Mouse (Mus musculus): ENCODE measurements at regions not wholly inside any gene's neighbourhood (a gene's known extent, or its start where the extent isn't known, plus 50 kb on each side); places are given as distances from the start of the nearest gene placed in this dataset.

DNA sequence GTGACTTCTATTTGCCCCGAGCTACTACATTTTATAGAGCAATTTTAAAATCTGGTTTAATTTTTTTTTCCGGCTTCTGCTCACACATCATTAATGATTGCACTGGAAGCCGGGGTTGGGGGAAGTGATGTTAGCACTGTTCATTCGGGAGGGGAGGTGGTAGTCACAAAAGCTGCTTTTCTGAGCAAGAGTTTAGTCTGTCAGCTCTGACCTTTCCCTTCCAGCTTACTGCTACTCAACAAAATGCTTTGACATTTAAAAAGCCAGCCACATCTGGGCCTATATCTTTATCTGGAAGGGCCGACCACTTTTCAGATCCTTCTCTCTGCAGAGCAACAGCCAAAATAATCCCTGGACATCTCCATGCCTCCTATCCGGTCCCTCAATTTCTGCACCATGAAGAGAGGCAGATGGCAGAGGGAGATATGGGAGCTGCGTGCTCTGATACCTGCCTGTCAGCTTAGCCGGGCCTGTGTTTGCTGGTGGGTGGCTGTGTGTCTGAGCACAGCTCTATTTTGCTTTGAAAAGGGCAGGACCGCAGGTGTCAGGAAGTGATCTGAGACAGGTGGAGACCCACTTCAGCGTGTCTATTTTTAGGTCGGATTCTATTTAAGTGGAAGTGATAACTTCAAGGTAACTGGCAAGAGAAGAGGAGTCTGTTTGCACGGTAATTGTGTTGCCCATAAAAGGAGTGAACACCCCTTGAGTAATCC is 63.1 kb downstream of the Kcnf1 start:
- Histone ChIP-seq H3K27me3 (ENCODE audit: low read depth, poor library complexity, severe bottlenecking) (no peaks in the 10 kb centered on the region), H3K9me3 (replicated peaks) (no peaks in the 10 kb centered on the region), H3K4me1 (no peaks in the 10 kb centered on the region), H3K27ac (replicated peaks) (no peak overlapping the region), H3K4me3 (no peak overlapping the region), H3K36me3 (no peaks in the 10 kb centered on the region)
- 83% methylated on average over 12 of the region's 12 CpGs for WGBS
- DNase-seq (ENCODE audit: low spot score): no peak

DNA sequence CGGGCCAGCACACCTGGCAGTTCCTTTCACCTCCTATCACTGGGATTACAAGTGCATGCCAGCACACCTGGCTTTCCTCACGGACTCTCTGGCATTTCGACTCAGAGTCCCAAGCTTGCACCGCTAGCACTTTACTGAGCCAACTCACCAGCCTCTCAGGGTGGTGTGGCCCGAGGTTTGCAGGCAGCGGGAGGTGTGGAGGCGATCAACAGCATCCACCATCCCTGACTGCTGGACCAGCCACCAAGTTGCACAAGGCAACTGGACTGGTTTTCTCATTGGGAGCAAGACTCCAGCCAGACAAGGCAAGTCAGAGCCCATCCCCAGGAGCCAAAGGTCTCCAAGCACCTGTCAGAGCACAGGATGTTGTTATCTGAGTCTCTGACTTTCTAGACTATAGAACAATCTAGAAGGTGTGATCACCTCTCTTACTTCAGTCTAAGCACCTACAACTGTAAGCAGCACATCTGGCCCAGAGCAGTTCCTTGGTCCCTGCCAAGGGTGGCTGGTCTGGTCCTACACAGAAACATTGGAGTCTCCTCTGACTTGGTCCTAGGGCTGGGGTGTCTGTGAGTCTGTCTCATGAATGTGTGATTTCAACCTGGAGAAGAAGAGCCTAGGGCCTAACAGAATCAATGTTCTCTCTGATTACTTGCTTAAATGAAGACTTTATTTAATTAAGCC is 63.8 kb downstream of the Kcnf1 start:
- no peak overlapping the region for H3K27ac ChIP-seq (replicated peaks)
- H3K4me1 ChIP-seq: no peaks in the 10 kb centered on the region
- H3K9me3 ChIP-seq (replicated peaks): no peaks in the 10 kb centered on the region
- no peak overlapping the region for H3K4me3 ChIP-seq
- WGBS: 90% methylated on average over 7 of the region's 7 CpGs
- no peaks in the 10 kb centered on the region for H3K36me3 ChIP-seq
- H3K27me3 ChIP-seq (ENCODE audit: low read depth, poor library complexity, severe bottlenecking): no peaks in the 10 kb centered on the region
- DNase-seq (ENCODE audit: low spot score): no peak

DNA sequence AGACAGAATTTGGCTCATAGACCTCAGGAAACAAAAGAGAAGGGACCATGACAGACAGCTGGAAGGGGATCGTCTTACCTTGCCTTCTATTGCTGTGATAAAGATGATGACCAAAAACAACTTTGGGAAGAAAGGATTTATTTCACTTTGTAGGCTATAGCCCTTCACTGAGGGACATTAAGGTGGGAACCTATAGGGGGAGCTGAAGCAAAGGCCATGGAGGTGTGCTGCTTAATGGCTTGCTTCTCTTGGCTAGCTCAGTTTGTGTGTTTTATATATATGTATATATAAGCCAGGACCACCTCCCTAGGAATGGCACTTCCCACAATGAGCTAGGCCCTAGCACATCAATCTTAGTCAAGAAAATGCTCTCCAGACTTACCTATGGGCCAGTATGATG is 70.5 kb downstream of the Kcnf1 start:
- Histone ChIP-seq H3K4me1 (no peaks in the 10 kb centered on the region), H3K27me3 (ENCODE audit: low read depth, poor library complexity, severe bottlenecking) (no peaks in the 10 kb centered on the region), H3K36me3 (no peaks in the 10 kb centered on the region), H3K4me3 (no peak overlapping the region), H3K27ac (replicated peaks) (no peak overlapping the region), H3K9me3 (replicated peaks) (no peaks in the 10 kb centered on the region)
- no peak for DNase-seq (ENCODE audit: low spot score)
- 90% methylated on average over 1 of the region's 1 CpGs for WGBS

DNA sequence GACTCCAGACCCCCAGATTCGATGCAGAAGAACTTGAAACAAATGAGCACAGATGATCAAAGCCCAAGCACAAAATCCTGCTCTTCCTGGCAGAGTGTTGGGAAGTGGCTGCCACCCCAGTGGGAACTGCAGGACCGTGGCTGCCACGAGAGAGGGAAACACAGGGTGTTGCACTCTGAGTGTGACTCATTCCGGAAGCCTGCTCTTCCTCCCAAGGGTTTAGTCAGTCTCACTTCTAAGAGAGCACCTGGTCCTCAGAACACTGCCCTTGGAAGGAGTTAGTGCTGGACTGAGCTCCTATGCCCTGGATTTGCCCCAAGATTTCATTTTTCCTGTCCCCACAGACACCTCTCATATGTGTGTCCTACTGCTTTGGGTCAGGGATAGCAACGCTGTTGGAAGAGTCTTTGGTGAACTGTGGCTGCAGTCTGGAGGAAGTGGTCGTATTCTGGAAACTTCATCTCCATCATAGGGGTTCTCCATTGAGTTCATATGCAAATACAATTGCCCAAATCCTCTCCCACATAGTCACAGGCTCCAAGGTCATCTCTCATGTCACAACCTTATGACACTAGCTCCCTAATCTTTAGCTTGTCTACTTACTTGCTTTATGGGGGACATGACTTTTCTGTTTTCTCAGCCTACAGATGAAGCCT is 71.5 kb downstream of the Kcnf1 start:
- WGBS: 84% methylated on average over 6 of the region's 6 CpGs
- Histone ChIP-seq H3K36me3 (no peaks in the 10 kb centered on the region), H3K4me3 (no peak overlapping the region), H3K27me3 (ENCODE audit: low read depth, poor library complexity, severe bottlenecking) (no peaks in the 10 kb centered on the region), H3K4me1 (no peaks in the 10 kb centered on the region), H3K27ac (replicated peaks) (no peak overlapping the region), H3K9me3 (replicated peaks) (no peaks in the 10 kb centered on the region)
- no peak for DNase-seq (ENCODE audit: low spot score)

DNA sequence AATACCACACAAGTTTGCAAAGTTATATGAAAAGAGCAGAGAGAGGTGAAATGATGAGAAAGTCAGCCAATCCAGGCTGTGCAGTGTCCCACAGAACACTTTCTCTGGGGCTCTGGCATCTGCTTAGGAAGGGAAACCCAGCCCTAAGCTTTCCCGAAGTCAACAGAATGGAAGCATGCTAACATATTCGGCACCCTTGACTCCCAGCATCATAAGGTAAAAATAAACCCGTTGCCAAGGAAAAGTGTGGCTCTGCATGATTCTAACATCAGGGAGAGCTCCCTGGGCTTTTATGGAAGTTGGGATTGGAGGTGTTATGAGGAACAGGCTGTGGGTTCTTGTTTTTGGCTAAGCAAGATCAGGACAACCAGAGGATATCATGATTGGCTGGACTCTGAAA is 74.8 kb downstream of the Kcnf1 start:
- Histone ChIP-seq H3K4me3 (no peak overlapping the region), H3K27me3 (ENCODE audit: low read depth, poor library complexity, severe bottlenecking) (no peaks in the 10 kb centered on the region), H3K9me3 (replicated peaks) (no peaks in the 10 kb centered on the region), H3K27ac (replicated peaks) (no peak overlapping the region), H3K4me1 (peaks cover 5% of the 10 kb centered on the region; the same call in 1 of the 2 replicates), H3K36me3 (no peaks in the 10 kb centered on the region)
- WGBS: 92% methylated on average over 3 of the region's 3 CpGs
- no peak for DNase-seq (ENCODE audit: low spot score)

DNA sequence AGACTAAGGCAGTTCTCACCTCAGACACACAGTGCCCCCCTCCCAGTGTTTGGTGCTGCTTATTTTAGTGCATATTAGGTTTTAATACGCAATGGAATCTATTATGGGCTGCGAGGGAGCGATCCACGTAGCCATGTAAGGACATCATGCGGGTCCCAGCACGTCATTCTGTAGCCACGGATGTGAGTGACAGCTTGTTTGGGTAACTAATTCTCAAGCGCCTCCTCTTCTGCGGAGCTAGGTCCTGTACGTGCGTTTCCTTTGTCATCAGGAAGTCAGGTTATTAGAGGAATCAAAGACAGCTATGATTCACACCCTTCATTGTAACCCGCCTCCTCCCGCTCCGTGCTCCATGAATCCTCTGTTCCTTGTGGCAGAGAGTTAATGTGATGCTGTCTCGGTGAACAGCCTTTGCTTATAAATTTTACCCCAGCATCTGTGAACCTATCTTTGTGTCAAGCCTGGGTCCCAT is 78.9 kb downstream of the Kcnf1 start:
- no peak for DNase-seq (ENCODE audit: low spot score)
- no peak overlapping the region for H3K27ac ChIP-seq (replicated peaks)
- WGBS: 77% methylated on average over 15 of the region's 15 CpGs

DNA sequence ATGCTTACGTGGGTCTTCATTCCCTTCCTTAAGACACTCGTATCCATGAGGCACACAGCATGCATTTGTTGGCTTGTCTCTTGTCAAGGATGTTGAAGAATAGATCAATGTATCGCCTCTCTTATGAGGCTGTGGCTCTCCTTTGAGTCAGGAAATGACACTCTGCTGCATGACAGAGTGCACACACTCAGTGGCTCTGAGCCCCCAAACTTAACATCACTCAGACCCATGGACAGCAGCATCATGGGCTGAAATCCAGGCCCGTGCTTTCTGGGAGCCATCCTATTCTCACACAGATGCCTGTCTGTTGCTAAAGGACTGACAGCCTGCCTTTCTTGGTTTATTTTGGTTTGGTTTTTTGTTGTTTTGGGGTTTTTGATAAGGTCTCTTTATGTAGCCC is 81.9 kb downstream of the Kcnf1 start:
- Histone ChIP-seq H3K36me3 (no peaks in the 10 kb centered on the region), H3K27ac (replicated peaks) (no peak overlapping the region), H3K27me3 (ENCODE audit: low read depth, poor library complexity, severe bottlenecking) (no peaks in the 10 kb centered on the region), H3K9me3 (replicated peaks) (no peaks in the 10 kb centered on the region), H3K4me1 (peaks cover 15% of the 10 kb centered on the region), H3K4me3 (no peak overlapping the region)
- no peak for DNase-seq (ENCODE audit: low spot score)
- 94% methylated on average over 4 of the region's 4 CpGs for WGBS

More for the DNA sequence above, 78.9 kb downstream of the Kcnf1 start:
- no peaks in the 10 kb centered on the region for H3K9me3 ChIP-seq (replicated peaks)
- H3K4me3 ChIP-seq: no peak overlapping the region
- no peaks in the 10 kb centered on the region for H3K27me3 ChIP-seq (ENCODE audit: low read depth, poor library complexity, severe bottlenecking)
- H3K4me1 ChIP-seq: peaks cover 5% of the 10 kb centered on the region; the same call in 1 of the 2 replicates
- H3K36me3 ChIP-seq: no peaks in the 10 kb centered on the region

DNA sequence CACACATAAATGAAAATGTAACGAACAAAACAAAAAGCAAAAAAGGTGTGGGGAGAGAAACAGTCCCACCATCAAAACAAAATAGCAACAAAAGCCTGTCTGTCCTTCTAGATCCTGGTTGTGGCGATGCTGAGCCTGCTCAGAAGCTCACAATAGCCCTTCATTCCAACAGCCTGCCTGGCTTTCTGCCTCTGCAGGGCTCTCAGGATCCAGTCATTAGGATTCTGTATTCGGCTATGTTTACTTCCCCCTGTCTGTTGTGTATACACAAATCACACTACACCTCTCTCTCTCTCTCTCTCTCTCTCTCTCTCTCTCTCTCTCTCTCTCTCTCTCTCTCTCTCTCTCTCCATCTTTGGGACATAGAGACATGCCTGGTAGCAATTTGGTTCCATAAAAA is 82.2 kb upstream of the 2410004P03Rik start:
- H3K27me3 ChIP-seq (ENCODE audit: low read depth, poor library complexity, severe bottlenecking): no peaks in the 10 kb centered on the region
- WGBS: 61% methylated on average over 3 of the region's 3 CpGs

DNA sequence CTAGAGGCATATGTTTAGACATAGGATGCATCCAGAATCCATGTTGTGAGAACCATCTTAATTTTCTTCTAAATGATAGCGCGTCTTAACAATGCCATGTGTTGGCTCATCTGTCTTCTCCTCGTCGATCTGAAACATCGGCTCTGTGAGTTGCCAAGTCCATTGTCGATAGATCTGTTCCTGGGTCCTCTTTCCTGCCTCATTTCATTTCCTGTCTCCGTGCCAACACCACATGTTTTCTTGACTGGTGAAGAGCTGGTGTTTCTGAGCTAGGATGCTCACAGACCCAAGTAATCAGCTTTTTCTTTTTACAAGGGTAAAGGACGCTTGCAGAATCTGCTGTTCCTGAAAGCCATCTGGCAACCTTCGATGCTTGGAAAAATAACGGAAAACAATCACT is 79.5 kb upstream of the 2410004P03Rik start:
- 89% methylated on average over 10 of the region's 10 CpGs for WGBS
- no peaks in the 10 kb centered on the region for H3K27me3 ChIP-seq (ENCODE audit: low read depth, poor library complexity, severe bottlenecking)
- peaks cover 24% of the 10 kb centered on the region for H3K4me1 ChIP-seq
- no peak overlapping the region for H3K27ac ChIP-seq (replicated peaks)
- H3K36me3 ChIP-seq: no peaks in the 10 kb centered on the region
- DNase-seq (ENCODE audit: low spot score): no peak
- H3K9me3 ChIP-seq (replicated peaks): no peaks in the 10 kb centered on the region
- H3K4me3 ChIP-seq: no peak overlapping the region

More for the DNA sequence above, 82.2 kb upstream of the 2410004P03Rik start:
- Histone ChIP-seq H3K4me1 (peaks cover 21% of the 10 kb centered on the region), H3K36me3 (no peaks in the 10 kb centered on the region), H3K27ac (replicated peaks) (peak overlapping the region; percentile 13), H3K9me3 (replicated peaks) (no peaks in the 10 kb centered on the region), H3K4me3 (no peak overlapping the region)
- no peak for DNase-seq (ENCODE audit: low spot score)

DNA sequence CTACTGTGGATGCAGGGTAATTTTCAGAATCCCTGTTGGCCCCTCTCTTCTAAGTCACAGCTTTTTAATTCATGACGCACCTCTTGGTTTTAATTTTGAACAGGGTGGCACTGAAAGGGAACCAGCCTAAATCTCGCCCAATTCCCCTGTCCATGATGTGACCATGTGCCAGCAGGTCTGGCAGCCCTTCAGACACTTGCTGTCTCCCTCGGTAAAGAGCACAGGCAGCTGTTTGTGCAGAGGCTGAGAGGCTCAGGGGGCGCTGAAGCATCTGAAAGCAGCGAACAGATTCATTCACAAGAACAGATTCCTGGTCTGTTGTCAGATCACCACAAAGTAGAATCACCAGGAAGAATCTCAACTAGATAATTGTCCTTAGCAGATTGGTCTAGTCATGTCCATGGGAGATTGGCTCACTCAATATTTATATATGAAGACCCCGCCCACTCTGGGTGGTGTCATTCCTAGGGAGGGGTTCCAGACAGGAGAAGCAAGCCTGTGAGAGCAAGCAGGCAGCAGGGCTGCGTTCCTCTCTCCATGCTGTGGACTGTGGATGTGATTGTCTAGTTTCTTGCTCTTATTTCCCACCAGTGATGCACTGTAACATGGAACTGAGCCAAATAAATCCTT is 78.3 kb upstream of the 2410004P03Rik start:
- H3K4me3 ChIP-seq: no peak overlapping the region
- WGBS: 55% methylated on average over 7 of the region's 7 CpGs
- H3K4me1 ChIP-seq: peaks cover 24% of the 10 kb centered on the region
- H3K27me3 ChIP-seq (ENCODE audit: low read depth, poor library complexity, severe bottlenecking): no peaks in the 10 kb centered on the region
- no peaks in the 10 kb centered on the region for H3K36me3 ChIP-seq
- H3K9me3 ChIP-seq (replicated peaks): no peaks in the 10 kb centered on the region
- H3K27ac ChIP-seq (replicated peaks): 0 out of 2 replicates have a peak overlapping the region, but pooled peaks have one; percentile 28
- no peak for DNase-seq (ENCODE audit: low spot score)

DNA sequence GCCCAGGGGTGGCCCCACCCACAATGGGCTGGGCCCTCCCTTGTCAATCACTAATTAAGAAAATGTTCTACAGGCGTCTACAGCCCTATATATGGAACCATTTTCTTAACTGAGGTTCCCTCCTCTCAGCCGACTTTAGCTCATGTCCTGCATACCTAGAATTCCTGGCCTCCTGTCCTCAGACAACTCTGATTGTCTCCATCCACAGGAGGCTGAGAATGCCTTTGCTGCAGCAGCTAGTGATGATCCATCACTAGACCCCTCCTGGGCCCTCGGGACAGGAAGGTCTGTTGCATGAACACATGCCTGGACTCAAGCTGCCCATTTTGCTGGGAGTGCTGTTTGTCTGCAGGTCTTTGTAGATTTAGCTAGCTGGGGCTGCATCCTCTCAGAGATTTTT is 75.9 kb upstream of the 2410004P03Rik start:
- 49% methylated on average over 3 of the region's 3 CpGs for WGBS
- peaks cover 24% of the 10 kb centered on the region for H3K4me1 ChIP-seq
- no peaks in the 10 kb centered on the region for H3K36me3 ChIP-seq
- H3K27ac ChIP-seq (replicated peaks): no peak overlapping the region
- no peaks in the 10 kb centered on the region for H3K27me3 ChIP-seq (ENCODE audit: low read depth, poor library complexity, severe bottlenecking)
- no peak overlapping the region for H3K4me3 ChIP-seq
- no peak for DNase-seq (ENCODE audit: low spot score)
- no peaks in the 10 kb centered on the region for H3K9me3 ChIP-seq (replicated peaks)

DNA sequence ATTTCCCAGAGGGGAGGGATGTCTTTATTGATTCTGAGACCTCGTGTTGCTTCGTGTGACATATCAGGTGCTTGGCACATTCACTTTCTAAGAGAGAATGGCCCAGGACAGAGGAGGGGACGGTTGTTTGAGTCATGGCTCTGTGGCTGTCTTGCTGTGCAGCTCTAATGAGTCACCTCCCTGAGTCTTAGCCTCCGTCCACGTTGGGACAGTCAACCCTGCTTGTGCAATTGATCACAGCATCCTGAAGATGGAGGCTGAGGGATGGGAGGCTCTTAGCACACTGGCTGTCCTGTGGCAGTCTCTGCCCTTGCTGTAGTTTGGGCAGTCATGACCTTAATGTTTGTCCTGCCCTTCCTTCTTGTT is 73.7 kb upstream of the 2410004P03Rik start:
- Histone ChIP-seq H3K27me3 (ENCODE audit: low read depth, poor library complexity, severe bottlenecking) (no peaks in the 10 kb centered on the region), H3K4me3 (no peak overlapping the region), H3K36me3 (no peaks in the 10 kb centered on the region), H3K27ac (replicated peaks) (no peak overlapping the region), H3K4me1 (peaks cover 18% of the 10 kb centered on the region), H3K9me3 (replicated peaks) (no peaks in the 10 kb centered on the region)
- 82% methylated on average over 5 of the region's 5 CpGs for WGBS
- DNase-seq (ENCODE audit: low spot score): no peak

Measured in midbrain, embryonic 10.5 days (tissue).